Mouse (Mus musculus): ENCODE measurements at regions not wholly inside any gene's neighbourhood (a gene's known extent, or its start where the extent isn't known, plus 50 kb on each side); places are given as distances from the start of the nearest gene placed in this dataset.

- no peak for TF ChIP-seq MEF2A (IDR thresholded peaks at IDR 0.05; ENCODE audit: borderline replicate concordance, low read depth, low read length)
- no peak for TF ChIP-seq POLR2A (IDR thresholded peaks at IDR 0.05; ENCODE audit: low read depth, low read length)
- no peak for TF ChIP-seq E2F4 (IDR thresholded peaks at IDR 0.05; ENCODE audit: insufficient replicate concordance, low read depth, low read length)
- no peak for TF ChIP-seq POLR2AphosphoS2 (IDR thresholded peaks at IDR 0.05; ENCODE audit: low read depth, low read length)
- no peak for TF ChIP-seq MXI1 (IDR thresholded peaks at IDR 0.05; ENCODE audit: low read depth, low read length)
- no peak for TF ChIP-seq CTCF (conservative IDR thresholded peaks at IDR 0.05 in 1 of 2, IDR thresholded peaks at IDR 0.05 in 1 of 2; ENCODE audit: low read depth in 2 of 2, low read length in 2 of 2)
- no peak for TF ChIP-seq SMC3 (IDR thresholded peaks at IDR 0.05; ENCODE audit: low read depth, low read length)
- no peak for TF ChIP-seq MAFK (IDR thresholded peaks at IDR 0.05; ENCODE audit: insufficient replicate concordance, low read length)
- no peak for TF ChIP-seq GABPA (IDR thresholded peaks at IDR 0.05; ENCODE audit: insufficient replicate concordance, low read depth, low read length)
- no peak for TF ChIP-seq UBTF (IDR thresholded peaks at IDR 0.05; ENCODE audit: low read depth, low read length)
- no peak for TF ChIP-seq MYC (IDR thresholded peaks at IDR 0.05; ENCODE audit: low read depth, low read length)
- no peak for TF ChIP-seq BHLHE40 (IDR thresholded peaks at IDR 0.05; ENCODE audit: low read depth, low read length)
- no peak for TF ChIP-seq SIN3A (IDR thresholded peaks at IDR 0.05; ENCODE audit: low read length)
Measured at GRCm38 (mm10) chr15:67278869-67279268, 778.2 kb upstream of the Lrrc6 start.

All from CH12.LX (cell line).